Mouse (Mus musculus): ENCODE measurements at regions not wholly inside any gene's neighbourhood (a gene's known extent, or its start where the extent isn't known, plus 50 kb on each side); places are given as distances from the start of the nearest gene placed in this dataset.

DNA sequence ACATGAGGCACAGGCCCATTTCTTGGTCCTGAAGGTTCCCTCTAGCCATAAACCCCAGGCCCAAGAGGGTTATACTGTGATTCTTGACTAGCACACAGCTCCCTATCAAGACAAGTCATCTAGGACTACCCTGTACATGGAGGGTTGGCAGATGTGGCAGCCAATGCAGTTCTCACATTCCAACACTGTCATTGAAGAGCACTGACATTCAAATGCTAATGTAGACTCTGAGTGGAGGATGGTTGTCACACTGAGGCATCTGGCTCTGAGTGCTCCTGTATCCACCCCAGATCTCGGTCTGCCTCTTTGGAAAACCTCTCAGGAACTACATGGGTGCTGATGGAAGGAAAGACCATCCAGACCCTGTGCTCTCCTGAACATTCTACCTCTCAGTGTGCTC lies 900.5 kb upstream of the 1700015G11Rik start:
- DNase-seq (ENCODE audit: inconsistent ontology term), result no peak

DNA sequence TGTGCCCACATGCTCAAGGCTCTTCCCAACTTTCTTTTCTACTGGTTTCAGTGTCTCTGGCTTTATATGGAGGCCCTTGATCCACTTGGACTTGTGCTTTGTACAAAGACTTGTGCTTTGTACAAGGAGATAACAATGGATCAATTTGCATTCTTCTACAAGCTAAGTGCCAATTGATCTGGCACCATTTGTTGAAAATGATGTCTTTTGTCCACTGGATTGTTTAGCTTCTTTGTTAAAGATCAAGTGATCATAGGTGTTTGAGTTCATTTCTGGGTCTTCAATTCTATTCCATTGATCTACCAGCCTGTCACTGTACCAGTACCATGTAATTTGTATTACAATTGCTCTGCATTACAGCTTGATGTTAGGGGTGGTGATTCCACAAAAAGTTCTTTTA lies 895.8 kb upstream of the 1700015G11Rik start:
- DNase-seq (ENCODE audit: inconsistent ontology term), result no peak

DNA sequence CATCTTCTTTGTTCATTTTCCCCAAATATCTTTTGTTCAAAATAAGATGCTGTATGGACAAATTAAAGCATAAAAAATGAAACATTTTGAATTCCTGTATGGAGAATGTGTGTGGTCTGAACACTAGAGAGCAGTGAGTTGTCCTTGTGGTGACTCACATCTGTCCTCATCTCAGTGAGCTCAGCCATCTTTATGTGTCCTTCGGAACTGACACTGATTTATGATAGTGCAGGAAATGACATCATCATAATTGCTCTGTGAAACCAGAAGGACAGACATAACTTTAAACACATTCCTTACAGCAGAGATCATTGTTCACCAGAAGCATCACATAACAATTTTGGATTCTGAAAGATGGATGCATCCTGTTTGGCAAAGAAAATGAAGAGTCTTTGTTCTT lies 850.2 kb upstream of the 1700015G11Rik start:
- DNase-seq (ENCODE audit: inconsistent ontology term), result peak; percentile 75

GRCm38 (mm10) chr7:52822310-52822709 lies 806.8 kb upstream of the 1700015G11Rik start:
- DNase-seq (ENCODE audit: inconsistent ontology term), result no peak

GRCm38 (mm10) chr7:52808178-52808577 lies 792.6 kb upstream of the 1700015G11Rik start:
- peak; percentile 80 for DNase-seq (ENCODE audit: inconsistent ontology term)

All from Muller cell, postnatal 12 days (primary cell).